Mouse (Mus musculus): Measurements from ENCODE around the gene Dlx4.

Dlx4 gene

GRCm38 (mm10) chr11:95145851-95146403, at the start of gene Dlx4:
Gene Dlx4 (minus strand): TSS chr11:95146263.
- DNase-seq: peak; percentile 62 to 65

GRCm38 (mm10) chr11:95189863-95190262, 43.8 kb upstream of the Dlx4 start:
- DNase-seq: no peak

GRCm38 (mm10) chr11:95186826-95187225, 40.8 kb upstream of the Dlx4 start:
- DNase-seq: no peak

- DNase-seq: no peak
Observed at GRCm38 (mm10) chr11:95185700-95186099, 39.6 kb upstream of the Dlx4 start.

- peak; percentile 49 to 72 for DNase-seq
Observed at GRCm38 (mm10) chr11:95184561-95184960, 38.5 kb upstream of the Dlx4 start.

GRCm38 (mm10) chr11:95179311-95179710, 33.2 kb upstream of the Dlx4 start:
- DNase-seq: no peak

DNA sequence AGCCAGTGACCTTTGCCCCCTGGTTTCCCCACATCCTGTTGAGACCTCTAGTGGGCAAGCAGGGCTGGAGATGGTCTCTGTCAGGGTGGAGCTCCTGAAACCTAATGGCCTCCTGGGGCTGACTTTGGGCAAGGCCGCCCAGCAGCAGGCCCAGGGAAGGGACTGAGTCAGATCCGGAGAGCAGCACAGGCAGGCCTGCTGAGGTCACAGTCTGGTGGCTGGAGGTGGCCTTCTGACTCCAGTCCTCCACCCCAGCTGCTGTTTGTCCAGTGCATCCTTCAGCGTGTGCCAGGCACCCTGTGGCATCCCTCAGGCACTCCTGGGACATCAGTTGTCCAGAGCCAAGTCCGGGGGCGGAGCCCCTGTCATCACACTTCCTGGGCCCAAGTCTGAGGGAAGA, 19.8 kb upstream of the Dlx4 start:
- no peak for DNase-seq

DNA sequence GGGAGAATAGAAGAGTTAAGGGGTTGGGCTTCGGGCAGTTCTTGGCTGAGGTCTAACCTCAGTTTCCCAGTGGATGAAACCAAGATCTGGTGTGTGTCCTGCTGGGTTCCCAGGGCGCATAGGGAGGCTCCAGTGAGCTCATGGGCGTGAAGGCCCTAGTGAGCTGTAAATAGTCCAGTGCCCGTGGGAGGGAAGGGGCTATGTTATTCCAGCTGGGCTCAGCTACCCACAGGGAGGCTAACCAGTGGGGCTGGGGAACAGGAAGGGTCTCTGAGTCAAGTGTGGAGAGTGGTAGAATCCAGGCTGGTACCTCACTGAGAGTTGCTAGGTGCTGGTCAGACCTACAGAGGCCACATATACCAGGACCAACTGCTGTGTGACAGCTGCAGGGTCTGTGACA, 15.6 kb upstream of the Dlx4 start:
- DNase-seq: no peak

GRCm38 (mm10) chr11:95160693-95161092, 14.6 kb upstream of the Dlx4 start:
- DNase-seq: peak in 1 of 2 experiments; percentile 36

- DNase-seq: no peak
Observed at GRCm38 (mm10) chr11:95159763-95160371, 13.8 kb upstream of the Dlx4 start.

GRCm38 (mm10) chr11:95157872-95158271, 11.8 kb upstream of the Dlx4 start:
- no peak for DNase-seq

DNA sequence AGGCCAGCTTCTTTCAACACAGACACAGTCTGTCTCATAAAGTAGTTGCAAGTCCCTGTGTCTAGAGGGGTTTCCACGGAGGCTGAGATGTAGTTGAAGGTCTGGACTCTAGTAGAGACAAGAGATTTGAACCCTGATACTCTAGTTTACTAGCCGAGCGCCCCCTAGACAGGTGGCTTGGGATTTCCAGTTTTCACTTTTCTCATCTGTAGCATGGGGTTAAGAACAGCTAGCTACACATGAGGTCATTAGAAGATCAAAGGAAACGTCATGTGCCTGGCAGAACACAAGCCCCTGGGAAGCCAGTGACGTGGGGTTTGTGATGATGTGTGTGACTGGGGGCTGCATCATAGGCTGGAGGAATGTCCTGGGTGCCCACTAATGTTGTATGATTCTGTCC, 11.3 kb upstream of the Dlx4 start:
- DNase-seq: no peak

GRCm38 (mm10) chr11:95155511-95155910, 9.4 kb upstream of the Dlx4 start:
- DNase-seq: no peak

DNA sequence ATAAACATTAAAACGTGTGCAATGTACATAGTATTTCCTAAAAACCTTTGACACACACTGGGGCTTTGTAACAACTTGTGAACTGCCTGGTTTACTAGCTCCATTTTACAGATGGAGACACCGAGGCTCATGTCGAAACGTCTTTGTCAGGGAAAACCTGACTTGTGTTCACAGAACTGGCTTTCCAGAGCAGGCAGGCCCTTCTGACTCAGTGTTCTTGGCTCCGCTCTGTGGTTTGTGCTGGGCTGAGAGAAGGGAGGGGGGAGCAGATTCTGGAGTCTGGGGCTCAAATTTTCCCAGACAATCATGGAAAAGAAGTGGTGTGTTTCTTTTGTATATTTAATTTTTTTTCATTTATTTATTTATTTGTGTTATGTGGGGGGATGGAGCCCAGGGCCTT, 7.6 kb upstream of the Dlx4 start:
- DNase-seq: no peak

- no peak for DNase-seq
Observed at GRCm38 (mm10) chr11:95153116-95153515, 7.1 kb upstream of the Dlx4 start.

DNA sequence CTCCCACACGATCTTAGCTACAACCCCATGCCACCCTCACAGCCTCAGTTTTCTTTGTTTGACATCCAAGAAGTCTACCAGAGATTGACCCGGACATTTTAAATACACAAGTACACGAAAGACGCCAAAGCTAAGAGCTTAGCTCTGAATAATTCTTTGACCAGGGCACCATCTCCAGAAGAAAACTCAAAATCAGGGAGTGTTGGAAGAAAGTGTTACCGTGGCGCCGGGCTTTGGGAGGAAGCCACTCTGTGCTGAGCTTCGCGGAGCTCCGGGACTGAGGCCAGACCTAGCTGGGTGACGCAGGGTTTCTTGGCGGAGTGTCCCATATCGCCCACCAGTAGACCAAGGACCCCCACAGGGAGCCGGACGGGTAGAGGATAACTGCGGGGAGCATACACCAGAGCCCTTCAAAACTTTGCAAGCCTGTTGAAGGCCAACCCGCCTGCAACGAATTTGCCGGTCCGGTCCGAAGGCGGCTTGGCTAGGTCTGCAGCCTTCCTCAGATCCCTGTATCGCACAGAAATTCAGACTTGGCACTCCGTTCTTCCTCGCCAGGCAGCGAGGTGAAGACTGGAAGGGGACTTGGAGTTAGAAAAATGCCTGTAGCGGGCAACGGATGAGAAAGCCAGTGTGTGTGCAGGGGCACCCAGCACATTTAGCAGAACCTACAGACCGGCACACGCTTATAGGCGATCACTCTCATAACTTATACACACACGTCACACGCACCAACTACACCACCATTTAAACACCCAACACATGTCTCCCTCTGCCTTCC, 4.4 kb upstream of the Dlx4 start:
- DNase-seq: no peak

DNA sequence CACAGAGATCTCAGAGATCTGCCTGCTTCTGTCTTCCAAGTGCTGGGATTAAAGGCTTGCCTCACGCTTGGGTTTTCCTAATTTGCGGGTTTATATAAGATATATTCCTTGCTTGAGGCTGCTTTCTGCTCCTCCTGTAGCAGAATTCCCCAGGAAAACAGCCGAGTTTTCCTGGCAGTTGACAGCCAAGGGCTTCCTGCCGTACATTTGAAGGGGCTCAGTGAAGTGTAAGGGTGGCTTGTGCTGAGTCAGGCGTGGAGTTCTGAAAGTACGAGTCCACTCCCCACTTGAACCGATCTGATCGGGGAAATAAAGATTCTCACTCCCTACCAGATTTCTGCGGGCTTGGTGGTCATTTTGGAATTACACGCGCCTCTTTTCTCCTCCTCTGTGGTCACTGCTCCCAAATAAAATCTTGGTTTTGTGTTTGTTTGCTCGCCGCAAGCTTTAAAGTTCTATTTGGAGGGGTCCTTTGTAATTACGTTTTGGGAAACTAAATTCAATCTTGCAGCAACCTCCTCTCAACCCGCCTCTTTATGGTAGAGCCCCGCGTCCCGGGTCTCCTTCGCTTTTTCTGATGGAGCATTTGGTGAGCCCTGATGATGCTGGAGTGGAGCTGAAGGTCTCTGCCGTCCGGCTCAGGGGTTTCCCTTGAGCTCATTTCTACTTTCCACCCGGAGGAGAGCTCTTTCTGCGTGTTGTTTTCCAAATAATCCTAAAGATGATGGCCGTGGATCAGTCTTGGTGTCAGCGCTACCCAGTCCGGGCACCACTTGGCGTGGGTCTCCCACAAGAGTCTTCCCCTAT, 3.6 kb upstream of the Dlx4 start:
- DNase-seq: no peak

- no peak for DNase-seq
Observed at GRCm38 (mm10) chr11:95148754-95149153, 2.7 kb upstream of the Dlx4 start.

DNA sequence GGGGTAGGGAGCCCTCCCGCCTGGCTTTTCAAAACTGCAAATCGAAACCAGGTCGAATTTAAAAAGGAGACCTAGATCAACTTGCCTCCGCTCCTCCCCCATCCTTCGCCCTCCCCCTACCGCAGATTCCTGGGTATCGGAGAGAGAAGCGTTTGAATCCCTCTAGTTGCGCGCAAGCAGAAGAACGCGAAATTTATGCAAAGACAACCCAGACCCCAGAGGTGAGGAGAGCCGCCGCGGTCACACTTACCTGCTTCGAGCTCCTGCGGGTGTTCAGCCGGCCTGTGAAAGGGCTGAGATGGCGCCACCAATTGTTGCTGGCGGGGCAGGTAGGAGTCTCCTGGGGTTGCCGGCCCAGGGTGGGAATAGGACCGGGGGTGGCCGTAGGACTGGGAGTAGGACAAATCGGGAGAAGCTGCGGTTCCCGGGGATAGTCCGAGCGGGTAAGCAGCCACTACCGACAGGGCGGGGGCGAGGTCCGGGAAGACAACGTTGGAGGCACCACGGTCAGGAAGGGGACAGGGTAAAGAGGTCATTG, 1.0 kb downstream of the Dlx4 start:
- DNase-seq: no peak

GRCm38 (mm10) chr11:95144091-95144945, 1.7 kb downstream of the Dlx4 start:
- DNase-seq: no peak

DNA sequence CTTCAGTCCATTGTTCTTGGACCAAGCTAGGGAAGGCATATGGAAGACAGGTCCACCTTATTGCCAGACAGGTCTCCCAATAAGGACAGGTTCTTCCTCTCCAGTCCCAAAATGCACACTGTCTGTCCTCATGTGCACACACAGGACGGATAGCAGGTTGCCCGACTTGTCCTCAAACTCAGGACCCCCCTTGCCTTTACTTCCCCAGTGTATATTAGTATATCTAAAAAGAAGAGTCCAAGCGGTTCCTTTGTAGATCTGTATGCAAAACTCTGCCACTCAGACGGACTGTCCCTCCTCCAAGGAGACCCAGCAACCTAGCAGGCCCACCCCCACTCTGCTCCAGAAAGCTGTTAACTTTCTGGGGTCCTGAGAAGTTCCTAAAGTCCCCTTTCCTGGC, 2.4 kb downstream of the Dlx4 start:
- DNase-seq: no peak

DNA sequence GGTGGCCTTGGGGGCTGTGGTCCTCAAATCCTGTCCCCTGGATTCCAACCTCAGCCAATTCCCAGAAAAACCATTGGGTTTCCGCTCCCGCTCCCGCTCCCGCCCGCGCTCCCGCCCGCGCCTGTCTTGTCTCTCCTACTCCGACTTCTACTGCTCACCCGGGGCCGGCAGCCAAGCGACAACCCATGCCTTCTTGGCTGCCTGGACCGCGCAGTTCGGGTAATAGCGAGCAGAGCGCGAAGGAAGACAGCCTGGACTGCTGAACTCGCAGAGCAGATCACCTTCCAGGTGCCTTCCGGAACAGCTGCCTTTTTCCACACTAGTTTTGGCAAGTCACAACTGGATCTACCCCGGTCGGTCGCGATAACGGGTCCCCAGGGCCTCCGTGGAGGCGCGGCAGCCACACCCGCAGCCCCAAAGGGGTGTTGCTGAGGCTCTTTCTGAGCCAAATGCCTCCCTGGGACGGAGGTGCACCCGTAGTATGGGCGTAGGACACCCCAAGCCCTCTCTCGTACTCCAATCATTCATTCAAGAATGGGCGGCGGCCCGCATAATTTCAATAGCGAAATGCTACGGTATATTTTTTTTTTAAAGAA, 3.0 kb downstream of the Dlx4 start:
- no peak for DNase-seq
